Mouse (Mus musculus) erythroblast, embryonic 14.5 days (primary cell): ENCODE data around the gene Tspear. TPM values are rescaled to one million over a fixed set of nuclear protein-coding genes. Genes with fewer than 3 reads are reported as not detected.

Source experiments
- H3K27me3 ChIP-seq: 2 replicates; pipeline ENCODE4 v1.6.1; 2012; ENCODE audit warnings: inconsistent platforms; ENCODE audit not compliant: control insufficient read depth
- H3K36me3 ChIP-seq: 2 replicates; pipeline ENCODE4 v1.6.1; 2012; ENCODE audit warnings: mild to moderate bottlenecking, inconsistent platforms; ENCODE audit not compliant: control insufficient read depth
- H3K4me1 ChIP-seq: 2 replicates; pipeline ENCODE4 v1.6.1; 2012; ENCODE audit warnings: inconsistent platforms; ENCODE audit not compliant: control insufficient read depth
- H3K4me3 ChIP-seq: replicated peaks from 2 replicates; pipeline ENCODE3; 2012; ENCODE audit warnings: moderate library complexity, mild to moderate bottlenecking, inconsistent platforms
- H3K9me3 ChIP-seq: 2 replicates; pipeline ENCODE4 v1.6.1; 2012; ENCODE audit warnings: low read length, inconsistent platforms, mixed read lengths; ENCODE audit not compliant: control insufficient read depth
- GATA1 ChIP-seq: IDR thresholded peaks from 2 replicates; pipeline ENCODE4 v1.6.1; 2012; ENCODE audit warnings: low read length, inconsistent platforms, mixed read lengths
- TAL1 ChIP-seq: IDR thresholded peaks from 3 replicates; pipeline ENCODE4 v1.6.1; 2012; ENCODE audit warnings: low read length, inconsistent platforms, mixed read lengths
- polyA plus RNA-seq: library from polyadenylated mRNA; stranded (reverse); fragments of >175 nt; gene quantifications from 2 replicates; pipeline ENCODE4 v1.2.3, GENCODE M21; 2012

Gene Tspear
- polyA plus RNA-seq, 1 experiment, result not detected

DNA sequence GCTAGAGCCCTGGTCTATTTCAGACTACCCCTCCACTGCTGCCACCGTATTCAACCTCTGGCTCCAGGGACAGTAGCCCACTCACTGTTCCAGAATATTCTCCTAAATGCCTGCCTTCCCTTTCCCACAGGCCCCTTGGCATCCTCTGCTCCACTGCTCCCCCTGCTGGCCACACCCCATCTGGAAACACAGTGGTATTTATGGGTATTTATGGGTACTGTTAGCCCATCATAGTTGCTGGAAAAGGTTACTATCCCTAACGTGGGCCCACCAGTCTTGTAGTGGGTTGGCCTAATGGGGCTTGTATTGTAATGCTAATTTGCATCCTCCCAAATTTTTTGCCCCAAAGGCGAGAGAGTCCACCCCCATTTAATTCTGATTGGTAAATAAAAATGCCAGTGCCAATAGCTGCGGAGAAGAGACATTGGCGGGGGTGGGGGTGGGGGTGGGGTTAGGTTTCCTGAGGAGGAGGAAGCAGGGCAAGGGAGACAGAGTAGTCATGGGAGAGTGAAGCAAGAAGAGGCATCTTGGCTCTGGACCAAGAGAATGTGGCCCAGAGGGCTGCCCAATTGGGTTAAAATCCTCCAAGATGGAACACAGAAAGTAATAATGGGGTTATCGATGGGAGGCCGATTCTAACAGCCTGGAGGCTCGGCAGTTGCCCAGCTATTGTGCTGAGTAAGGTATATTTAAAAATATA lies 230.4 kb downstream of the Tspear start:
- Histone ChIP-seq H3K9me3 (no peaks in the 10 kb centered on the region), H3K4me1 (no peaks in the 10 kb centered on the region), H3K4me3 (no peak overlapping the region), H3K27me3 (no peaks in the 10 kb centered on the region), H3K36me3 (no peaks in the 10 kb centered on the region)
- TF ChIP-seq TAL1 (no peak), GATA1 (no peak)

DNA sequence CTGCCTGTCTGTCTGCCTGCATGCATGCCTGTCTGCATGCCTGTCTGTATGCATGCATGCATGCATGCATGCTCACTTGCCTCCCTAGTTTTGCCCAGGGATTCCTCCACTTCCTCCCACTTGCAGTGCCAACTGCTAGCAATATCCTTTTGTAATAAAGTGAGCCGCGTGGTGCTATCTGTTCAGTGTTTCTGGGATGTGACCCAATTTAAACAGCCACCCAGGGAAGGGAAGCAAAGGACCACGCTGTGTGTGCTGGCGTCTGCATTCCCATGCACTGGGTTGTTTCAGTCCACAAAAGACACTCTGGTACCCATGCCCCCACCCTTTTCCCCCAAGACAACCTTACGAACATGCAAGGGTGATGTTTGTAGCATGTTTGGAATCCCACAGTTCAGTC lies 234.6 kb downstream of the Tspear start:
- Histone ChIP-seq H3K36me3 (no peaks in the 10 kb centered on the region), H3K9me3 (no peaks in the 10 kb centered on the region), H3K27me3 (no peaks in the 10 kb centered on the region), H3K4me1 (no peaks in the 10 kb centered on the region), H3K4me3 (no peak overlapping the region)
- 0 out of 2 replicates have a peak, but pooled peaks have one; percentile 9 for TF ChIP-seq GATA1
- TF ChIP-seq TAL1, result no peak

DNA sequence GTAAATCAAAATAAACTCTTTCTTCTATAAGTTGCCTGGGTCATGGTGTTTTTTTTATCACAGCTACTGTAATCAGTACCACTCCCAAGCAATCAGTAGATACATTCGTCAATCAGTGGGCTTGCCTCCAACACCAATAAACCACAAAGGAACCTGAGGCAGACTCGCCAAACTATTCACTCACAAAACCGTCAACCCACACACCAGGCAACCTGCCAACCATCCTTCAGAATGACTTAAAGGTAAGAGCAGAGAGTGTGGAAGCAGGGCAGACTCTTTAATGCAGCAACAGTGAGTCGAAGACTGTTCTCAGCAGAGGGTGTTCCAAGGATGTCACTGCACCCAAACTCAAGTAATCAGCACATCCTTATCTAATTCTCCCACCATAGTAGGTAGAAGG lies 236.3 kb downstream of the Tspear start:
- no peaks in the 10 kb centered on the region for H3K36me3 ChIP-seq
- H3K27me3 ChIP-seq, result no peaks in the 10 kb centered on the region
- H3K9me3 ChIP-seq, result no peaks in the 10 kb centered on the region
- no peak overlapping the region for H3K4me3 ChIP-seq
- H3K4me1 ChIP-seq, result no peaks in the 10 kb centered on the region
- TF ChIP-seq GATA1, result no peak
- TF ChIP-seq TAL1, result no peak

DNA sequence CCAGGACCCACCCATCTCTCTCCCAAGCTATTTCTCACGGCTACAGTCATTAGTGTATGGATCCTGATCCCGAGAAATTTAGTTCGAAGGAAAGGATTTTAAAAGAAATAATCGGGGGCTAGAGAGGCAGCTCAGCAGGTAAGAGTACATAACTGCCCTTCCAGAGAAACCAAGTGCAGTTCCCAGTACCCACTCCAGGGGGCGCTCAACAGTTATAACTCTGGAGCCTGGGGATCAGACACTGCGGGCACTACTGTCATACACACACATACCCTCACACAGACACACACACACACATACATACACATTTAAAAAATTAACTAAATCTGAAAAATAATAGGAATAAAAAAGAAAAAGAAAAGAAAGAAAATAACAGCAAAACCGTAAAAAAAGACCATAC lies 239.8 kb downstream of the Tspear start:
- H3K4me3 ChIP-seq, result no peak overlapping the region
- no peaks in the 10 kb centered on the region for H3K27me3 ChIP-seq
- TF ChIP-seq TAL1 (no peak), GATA1 (no peak)
- no peaks in the 10 kb centered on the region for H3K9me3 ChIP-seq
- no peaks in the 10 kb centered on the region for H3K4me1 ChIP-seq
- H3K36me3 ChIP-seq, result no peaks in the 10 kb centered on the region

DNA sequence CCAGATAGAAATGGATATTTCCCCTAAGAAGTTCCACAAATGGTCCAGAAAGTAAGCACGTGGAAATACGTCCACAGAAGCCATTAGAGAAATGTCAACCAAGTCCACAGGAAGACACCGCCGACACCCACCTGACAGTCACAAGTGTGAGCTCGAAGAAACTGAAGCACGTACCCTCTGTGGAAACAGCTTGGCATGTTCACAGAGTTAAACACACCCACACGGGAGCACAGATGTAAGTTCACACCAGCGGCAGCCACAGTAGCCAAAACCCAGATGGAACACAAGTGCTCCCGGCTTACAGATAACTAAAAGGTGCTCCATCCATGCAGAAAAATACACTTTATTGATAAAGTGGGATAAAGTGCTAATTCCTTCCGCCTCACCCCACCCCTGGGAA lies 241.0 kb downstream of the Tspear start:
- H3K36me3 ChIP-seq, result no peaks in the 10 kb centered on the region
- TF ChIP-seq TAL1, result no peak
- no peak for TF ChIP-seq GATA1
- no peak overlapping the region for H3K4me3 ChIP-seq
- no peaks in the 10 kb centered on the region for H3K4me1 ChIP-seq
- H3K9me3 ChIP-seq, result no peaks in the 10 kb centered on the region
- H3K27me3 ChIP-seq, result no peaks in the 10 kb centered on the region

Other genes starting within 250 kb of the Tspear start
- 7.2 and 8.8 TPM in 2 replicates for gene Fam207a, start 170.8 kb upstream of the Tspear start, polyA plus RNA-seq
- gene Itgb2, start 156.3 kb upstream of the Tspear start, polyA plus RNA-seq, result 0.14 and 0.23 TPM in 2 replicates
- 7.2 and 9.7 TPM in 2 replicates for gene Pttg1ip, start 104.8 kb upstream of the Tspear start, polyA plus RNA-seq
- gene Sumo3, start 80.5 kb upstream of the Tspear start, polyA plus RNA-seq, result 3.1 and 3.3 TPM in 2 replicates
- not detected in 2 replicates for gene Gm49325, start 80.4 kb upstream of the Tspear start, polyA plus RNA-seq
- gene Ube2g2, start 64.3 kb upstream of the Tspear start, polyA plus RNA-seq, result 2.6 and 2.9 TPM in 2 replicates
- not detected in 2 replicates for gene Gm19402, start 4.2 kb downstream of the Tspear start, polyA plus RNA-seq
- not detected in 2 replicates for gene Gm9508, start 10.7 kb downstream of the Tspear start, polyA plus RNA-seq
- gene Gm10272, start 20.1 kb downstream of the Tspear start, polyA plus RNA-seq, result not detected in 2 replicates
- not detected in 2 replicates for gene Gm10024, start 24.9 kb downstream of the Tspear start, polyA plus RNA-seq
- gene Gm10142, start 29.2 kb downstream of the Tspear start, polyA plus RNA-seq, result not detected in 2 replicates
- gene Krtap12-1, start 34.0 kb downstream of the Tspear start, polyA plus RNA-seq, result not detected in 2 replicates
- gene Gm10100, start 39.9 kb downstream of the Tspear start, polyA plus RNA-seq, result not detected in 2 replicates
- gene Gm18596, start 56.1 kb downstream of the Tspear start, polyA plus RNA-seq, result not detected in 2 replicates
- not detected in 2 replicates for gene Gm9736, start 64.8 kb downstream of the Tspear start, polyA plus RNA-seq
- not detected in 2 replicates for gene Gm3233, start 73.1 kb downstream of the Tspear start, polyA plus RNA-seq
- not detected in 2 replicates for gene Gm3238, start 84.8 kb downstream of the Tspear start, polyA plus RNA-seq
- not detected in 2 replicates for gene Gm7138, start 90.4 kb downstream of the Tspear start, polyA plus RNA-seq
- gene Gm3250, start 96.0 kb downstream of the Tspear start, polyA plus RNA-seq, result not detected in 2 replicates
- not detected in 2 replicates for gene Gm7137, start 101.6 kb downstream of the Tspear start, polyA plus RNA-seq
- not detected in 2 replicates for gene Gm9639, start 108.5 kb downstream of the Tspear start, polyA plus RNA-seq
- not detected in 2 replicates for gene Gm19668, start 112.6 kb downstream of the Tspear start, polyA plus RNA-seq
- not detected in 2 replicates for gene Gm9507, start 125.3 kb downstream of the Tspear start, polyA plus RNA-seq
- gene Gm2696, start 128.1 kb downstream of the Tspear start, polyA plus RNA-seq, result not detected in 2 replicates
- not detected in 2 replicates for gene Krtap10-4, start 140.5 kb downstream of the Tspear start, polyA plus RNA-seq
- 0.04 TPM in 1 of 2 replicates, not detected in the other for gene Krtap10-10, start 149.4 kb downstream of the Tspear start, polyA plus RNA-seq
- not detected in 2 replicates for gene Gm36176, start 160.2 kb downstream of the Tspear start, polyA plus RNA-seq
- not detected in 2 replicates for gene Gm10318, start 166.3 kb downstream of the Tspear start, polyA plus RNA-seq
- not detected in 2 replicates for gene Gm3285, start 175.4 kb downstream of the Tspear start, polyA plus RNA-seq
- 0.01 TPM in 1 of 2 replicates, not detected in the other for gene Lrrc3, start 216.0 kb downstream of the Tspear start, polyA plus RNA-seq